Mouse (Mus musculus) layer of hippocampus, adult 9-10 months (tissue): Measurements from ENCODE around the gene Ppp4r2.

ENCODE experiments used
- DNase-seq: peaks from one replicate; pipeline ENCODE4 v3.0.0; 2022; ENCODE audit warnings: low spot score

Gene Ppp4r2

DNA sequence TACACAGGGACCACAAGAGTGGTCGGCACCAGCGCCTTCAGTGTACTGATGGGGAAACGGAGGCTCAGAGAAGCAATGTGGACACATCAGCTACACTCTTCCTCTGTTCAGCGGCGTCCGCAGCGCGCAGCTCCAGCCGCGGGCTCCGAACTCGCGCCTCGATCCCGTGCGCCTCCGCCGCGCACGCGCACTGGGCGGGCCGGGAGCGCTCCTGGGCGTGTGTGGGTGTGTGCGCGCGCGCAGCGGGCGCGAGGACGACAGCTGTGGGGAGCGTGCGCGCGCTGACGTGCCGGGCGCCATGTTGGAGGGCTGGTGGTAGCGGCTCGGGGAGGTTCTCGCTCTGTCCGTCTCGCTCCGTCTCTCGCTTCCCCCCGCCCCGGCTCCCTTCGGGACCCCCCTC is at the start of gene Ppp4r2:
TSS of gene Ppp4r2 (plus strand) at position 268 of the 400 bp plus-strand sequence.
- peak; percentile 69 for DNase-seq

- no peak for DNase-seq
Observed at GRCm38 (mm10) chr6:100787726-100788125, 45.7 kb upstream of the Ppp4r2 start.

DNA sequence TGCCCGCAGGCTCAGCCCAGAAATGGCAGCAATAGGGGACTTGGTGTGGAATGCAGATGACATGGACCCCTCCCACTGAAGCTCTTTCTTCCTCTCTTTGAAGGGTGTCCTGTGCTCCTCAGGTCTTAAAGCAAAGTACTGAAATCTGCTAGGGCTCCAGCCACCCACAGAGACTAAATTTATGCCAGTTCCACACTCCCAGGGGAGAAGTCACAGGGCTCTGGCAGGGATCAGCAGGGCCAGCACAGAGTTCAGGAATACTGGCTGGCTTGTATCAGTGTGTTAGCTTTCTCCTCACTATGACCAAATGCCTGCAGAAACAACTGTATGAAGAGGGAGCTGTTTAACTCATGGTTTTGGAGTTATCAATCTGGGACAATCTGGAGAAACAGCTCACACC is 44.3 kb upstream of the Ppp4r2 start:
- no peak for DNase-seq

DNA sequence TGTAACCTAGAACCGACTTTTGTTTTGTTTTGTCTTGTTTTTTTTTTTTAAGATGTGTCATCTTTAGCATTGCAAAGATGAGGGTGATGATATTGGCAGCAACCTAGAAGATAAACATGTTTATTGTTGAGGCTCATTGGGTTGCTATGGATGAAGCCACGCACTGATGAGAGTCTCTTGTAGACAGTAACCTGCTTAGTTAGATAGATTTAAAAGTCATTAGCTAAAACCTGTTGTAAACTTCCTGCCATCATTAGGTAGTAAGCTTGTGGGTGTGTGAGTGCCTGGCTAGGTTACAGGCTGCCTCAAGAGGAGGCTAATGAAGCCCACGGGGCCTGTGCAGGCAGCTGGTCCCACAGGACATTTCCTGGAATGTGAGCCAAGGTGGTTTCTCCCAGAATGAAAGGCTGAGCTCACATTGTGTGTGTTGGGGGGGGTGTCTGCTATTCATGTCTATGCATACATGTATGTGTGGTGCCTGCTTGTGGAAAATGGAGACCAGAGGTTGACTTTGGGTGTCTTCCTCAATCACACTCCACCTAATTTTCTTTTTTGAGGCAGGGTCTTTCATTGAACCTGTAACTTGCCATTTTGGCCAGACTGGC is 41.3 kb upstream of the Ppp4r2 start:
- DNase-seq = no peak

DNA sequence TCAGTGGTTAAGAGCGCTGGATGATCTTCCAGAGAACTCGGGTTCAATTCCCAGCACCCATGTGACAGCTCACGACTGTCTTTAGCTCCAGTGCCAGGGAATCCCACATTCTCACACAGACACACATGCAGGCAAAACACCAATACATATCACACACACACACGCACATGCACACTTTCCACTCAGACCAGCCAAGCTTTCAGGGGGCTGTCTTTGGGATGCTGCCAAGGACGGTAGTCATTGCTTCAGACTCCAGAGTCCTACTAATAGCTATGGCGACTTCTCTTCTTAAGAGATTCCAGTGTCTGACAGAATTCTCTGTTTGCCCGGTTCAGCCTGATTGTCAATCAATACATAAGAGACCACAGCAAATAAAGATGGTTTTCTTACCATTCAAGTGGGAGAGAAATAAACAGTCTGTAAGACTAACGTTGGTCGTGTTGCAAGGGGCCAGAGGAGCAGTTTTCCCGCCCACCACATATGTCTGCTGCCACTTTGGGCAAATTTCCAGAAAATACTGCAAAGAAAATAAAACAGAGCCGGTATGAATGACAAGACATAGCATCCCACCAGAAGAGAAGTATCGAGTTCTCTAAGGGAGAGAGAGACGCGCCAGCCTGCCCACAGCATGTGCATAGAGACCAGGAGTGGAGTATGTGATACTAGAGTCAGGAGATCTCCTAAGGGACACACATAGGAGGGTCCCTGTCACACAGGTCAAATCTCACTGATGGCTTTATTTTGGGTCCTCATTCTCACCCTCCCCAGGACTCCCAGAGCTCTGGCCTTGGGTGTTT is 40.3 kb upstream of the Ppp4r2 start:
- DNase-seq = no peak

DNA sequence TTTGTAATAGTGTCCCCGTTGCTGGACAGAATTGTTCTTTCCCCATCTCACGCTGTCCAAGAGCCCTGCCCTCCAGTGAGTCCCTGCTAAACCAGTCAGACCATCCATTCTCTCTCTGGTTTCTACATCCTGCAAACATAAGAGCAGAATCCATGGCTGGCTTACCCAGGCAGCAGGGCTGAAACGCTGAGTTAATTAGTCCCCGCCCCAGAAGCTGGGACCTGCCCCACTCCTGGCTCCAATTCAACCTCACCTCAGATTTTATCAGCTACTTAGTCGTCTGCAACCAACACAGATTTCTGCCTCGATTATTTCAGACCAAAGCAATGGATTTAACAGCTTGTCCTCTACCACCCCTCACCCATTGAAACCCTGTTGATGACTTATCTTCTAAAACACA is 37.6 kb upstream of the Ppp4r2 start:
- no peak for DNase-seq

GRCm38 (mm10) chr6:100799290-100799689 is 34.1 kb upstream of the Ppp4r2 start:
- DNase-seq = no peak

- no peak for DNase-seq
Observed at GRCm38 (mm10) chr6:100799766-100800165, 33.7 kb upstream of the Ppp4r2 start.

GRCm38 (mm10) chr6:100800497-100800955 is 32.9 kb upstream of the Ppp4r2 start:
- peak; percentile 50 for DNase-seq

GRCm38 (mm10) chr6:100802381-100803083 is 30.9 kb upstream of the Ppp4r2 start:
- DNase-seq = no peak

DNA sequence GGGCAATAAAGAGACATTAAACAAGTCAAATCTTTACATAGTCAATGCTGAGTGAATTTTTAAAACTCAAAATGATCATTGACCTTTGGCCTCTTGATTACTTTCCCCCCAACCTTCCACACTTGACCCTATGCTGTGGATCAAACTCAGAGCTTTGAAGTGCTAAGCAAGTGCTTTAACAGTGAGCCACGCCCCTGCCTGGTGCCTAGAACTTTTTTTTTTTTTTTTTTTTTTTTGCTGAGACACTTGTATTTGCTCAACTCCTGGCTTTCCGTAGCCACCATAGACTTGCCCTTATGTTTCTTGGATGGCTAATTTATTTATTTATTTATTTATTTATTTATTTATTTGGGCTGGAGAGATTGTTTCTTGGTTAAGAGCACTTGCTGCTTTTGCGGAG is 30.2 kb upstream of the Ppp4r2 start:
- no peak for DNase-seq

DNA sequence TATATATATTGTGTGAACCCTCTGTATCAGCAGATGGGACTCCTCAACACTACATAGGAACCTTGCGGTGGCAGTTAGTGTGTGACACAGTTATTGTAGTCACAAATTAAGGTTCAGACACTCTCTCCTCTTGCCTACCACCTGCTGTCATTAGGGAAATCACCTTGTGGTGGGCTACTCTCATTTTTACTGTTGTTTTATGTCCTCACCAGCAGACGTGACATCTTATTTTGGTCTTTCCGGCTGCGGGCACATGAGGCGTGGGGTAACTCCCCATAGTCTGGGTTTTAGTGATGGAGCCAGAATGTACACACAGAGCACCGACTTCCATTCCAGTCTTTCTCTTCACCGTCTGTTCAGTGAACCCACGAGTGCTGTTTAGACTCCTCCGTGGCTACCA is 26.2 kb upstream of the Ppp4r2 start:
- no peak for DNase-seq

GRCm38 (mm10) chr6:100807746-100808145 is 25.7 kb upstream of the Ppp4r2 start:
- no peak for DNase-seq

DNA sequence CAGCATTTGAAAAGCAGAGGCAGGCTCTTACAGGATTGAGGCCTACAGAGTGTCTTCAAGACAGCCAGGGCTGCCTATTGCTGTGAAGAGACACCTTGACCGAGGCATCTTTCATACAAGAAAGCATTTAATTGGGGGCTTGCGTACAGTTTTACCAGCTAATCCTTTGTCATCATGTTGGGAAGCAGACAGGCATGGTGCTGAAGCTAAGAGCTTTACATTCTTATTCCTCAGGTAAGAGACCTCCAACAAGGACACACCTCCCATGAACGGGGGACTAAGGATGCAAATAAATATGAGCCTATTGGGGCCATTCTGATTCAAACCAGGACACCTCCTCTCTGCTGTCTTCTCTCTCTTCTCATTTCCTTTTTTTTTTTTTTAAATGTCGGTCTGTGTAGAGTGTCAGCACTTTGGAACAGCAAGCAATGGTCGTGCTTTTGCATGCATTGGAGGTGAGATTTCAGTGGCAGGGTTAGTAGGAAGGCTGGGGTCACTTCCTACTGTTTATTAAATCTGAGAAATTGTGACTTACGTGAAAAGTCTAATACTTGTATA is 25.1 kb upstream of the Ppp4r2 start:
- DNase-seq = no peak

DNA sequence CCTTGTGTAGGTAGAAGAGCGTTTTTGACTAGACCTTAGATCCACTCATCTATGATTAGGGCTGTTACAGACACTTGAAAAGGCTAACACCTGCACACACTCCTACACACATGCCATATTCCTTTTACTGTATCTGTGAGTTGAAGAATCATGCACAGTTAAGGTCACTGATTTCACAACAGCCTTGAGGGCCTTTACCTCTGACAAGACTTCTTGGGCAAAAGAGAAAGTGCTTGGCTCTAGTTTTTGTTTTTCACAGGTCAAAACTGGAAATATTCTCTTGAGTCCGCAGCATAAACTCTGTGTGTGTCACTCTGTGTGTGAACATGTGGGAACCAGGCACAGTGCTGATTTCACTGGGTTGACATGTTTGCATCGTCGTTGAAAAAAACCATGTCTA is 23.3 kb upstream of the Ppp4r2 start:
- DNase-seq = no peak

- no peak for DNase-seq
Observed at GRCm38 (mm10) chr6:100811731-100812130, 21.7 kb upstream of the Ppp4r2 start.

DNA sequence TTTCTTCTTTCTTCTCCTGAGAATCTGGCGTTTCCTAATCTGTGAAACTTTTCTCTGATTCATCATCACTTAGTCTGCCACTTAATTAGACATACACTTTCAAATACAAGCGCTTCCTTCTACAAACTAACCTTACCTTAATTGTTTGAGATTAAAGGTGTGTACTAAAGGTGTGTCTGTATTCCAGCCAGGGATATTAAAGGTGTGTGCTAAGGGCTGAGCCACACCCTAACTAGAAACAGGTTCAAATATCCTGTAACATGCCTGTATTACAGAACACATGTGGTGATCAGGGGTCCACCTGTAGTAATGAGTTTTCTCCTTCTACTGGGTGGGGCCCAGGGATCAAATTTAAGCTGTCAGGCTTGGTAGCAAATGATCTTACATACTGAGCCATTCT is 12.1 kb upstream of the Ppp4r2 start:
- DNase-seq = no peak

- no peak for DNase-seq
Observed at GRCm38 (mm10) chr6:100823356-100823755, 10.1 kb upstream of the Ppp4r2 start.

GRCm38 (mm10) chr6:100824381-100824965 is 8.9 kb upstream of the Ppp4r2 start:
- no peak for DNase-seq

DNA sequence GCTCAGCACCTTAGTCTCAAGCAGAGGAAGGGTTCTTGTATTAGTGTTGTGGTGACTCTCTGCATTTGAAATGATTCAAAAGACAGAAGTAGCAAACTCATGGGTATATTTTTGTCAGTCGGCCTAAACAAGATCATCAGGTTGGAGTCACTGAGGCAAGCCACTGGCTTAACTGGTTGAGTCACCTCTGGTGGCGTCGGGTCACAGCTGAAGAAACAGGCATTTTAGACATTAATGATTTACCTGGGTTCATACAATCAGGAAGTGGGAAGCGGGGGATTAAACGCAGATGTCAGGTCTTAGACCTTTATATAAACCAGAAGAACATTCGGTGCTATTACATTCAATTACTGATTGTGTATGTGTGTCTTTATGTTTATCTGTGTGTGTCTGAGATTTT is 7.4 kb upstream of the Ppp4r2 start:
- no peak for DNase-seq

DNA sequence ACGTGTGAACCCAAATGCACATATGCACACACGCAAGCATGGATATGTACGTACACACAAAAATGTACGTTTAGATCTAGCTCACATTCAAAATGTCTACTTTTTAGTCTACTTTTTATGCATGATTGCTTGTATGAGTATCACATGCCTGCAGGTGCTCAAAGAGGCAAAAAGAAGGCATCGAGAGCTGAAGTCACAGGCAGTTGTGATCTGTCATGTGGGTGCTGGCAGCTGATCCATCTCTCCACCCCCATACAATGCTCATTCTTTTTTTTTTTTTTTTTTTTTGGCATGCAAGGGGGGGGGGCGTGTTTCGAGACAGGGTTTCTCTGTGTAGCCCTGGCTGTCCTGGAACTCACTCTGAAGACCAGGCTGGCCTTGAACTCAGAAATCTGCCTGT is 4.9 kb upstream of the Ppp4r2 start:
- no peak for DNase-seq

DNA sequence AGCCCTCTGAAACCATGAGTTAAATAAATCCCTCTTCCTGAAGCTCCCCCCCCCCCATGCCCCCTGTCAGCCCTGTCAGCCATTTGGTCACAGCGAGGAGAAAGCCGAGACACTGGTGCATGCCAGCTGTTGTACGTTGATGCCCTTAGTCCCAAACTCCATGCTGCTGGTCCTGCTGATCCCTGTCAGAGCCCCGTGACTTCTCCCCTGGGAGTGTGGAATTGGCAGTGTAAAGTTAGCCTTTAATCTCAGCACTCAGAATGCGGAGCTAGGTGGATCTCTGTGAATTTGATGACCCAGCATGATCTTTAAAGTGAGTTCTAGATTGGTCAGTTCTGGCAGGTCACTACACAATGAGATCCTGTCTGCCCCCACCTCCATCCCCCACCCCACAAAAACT is 3.7 kb upstream of the Ppp4r2 start:
- no peak for DNase-seq
